Mouse (Mus musculus) G1E (cell line): ENCODE results near the gene Cryzl2. TPM values are rescaled to one million over a fixed set of nuclear protein-coding genes. Genes with fewer than 3 reads are reported as not detected.

Source experiments
- ATAC-seq: 2 replicates; pipeline ENCODE4 v1.8.0; 2016; ENCODE audit warnings: mild to moderate bottlenecking; ENCODE audit not compliant: insufficient number of reproducible peaks, poor library complexity, low FRiP score, severe bottlenecking; ENCODE audit errors: extremely low read depth
- DNase-seq: peaks from one replicate; pipeline ENCODE4 v3.0.0; 2012; ENCODE audit warnings: low spot score
- H3K27me3 ChIP-seq: 2 replicates; pipeline ENCODE4 v1.6.1; 2012; ENCODE audit warnings: mild to moderate bottlenecking, low read length, inconsistent platforms; ENCODE audit not compliant: insufficient read depth
- H3K36me3 ChIP-seq: replicated peaks from 2 replicates; pipeline ENCODE3; 2012; ENCODE audit warnings: mild to moderate bottlenecking, inconsistent platforms
- H3K4me1 ChIP-seq: 2 replicates; pipeline ENCODE4 v1.6.1; 2012; ENCODE audit warnings: low read depth, low read length, inconsistent platforms, mixed read lengths; ENCODE audit not compliant: insufficient read depth
- H3K4me3 ChIP-seq: 2 replicates; pipeline ENCODE4 v1.5.1; 2012; ENCODE audit warnings: low read depth, mild to moderate bottlenecking, inconsistent platforms, low read length, moderate library complexity, mixed read lengths
- H3K9me3 ChIP-seq: replicated peaks from 2 replicates; pipeline ENCODE4 v1.6.1; 2012; ENCODE audit warnings: inconsistent platforms
- CTCF ChIP-seq: IDR thresholded peaks from 2 replicates; pipeline ENCODE4 v1.5.1; 2012; ENCODE audit warnings: low read depth, low read length, inconsistent platforms, mixed read lengths
- GATA1 ChIP-seq: IDR thresholded peaks from 2 replicates; pipeline ENCODE4 v1.6.1; 2012; ENCODE audit warnings: borderline replicate concordance, low read length, inconsistent platforms, mixed read lengths
- GATA2 ChIP-seq: IDR thresholded peaks from 2 replicates; pipeline ENCODE4 v1.6.1; 2012; ENCODE audit warnings: low read depth, low read length, inconsistent platforms, borderline replicate concordance
- POLR2AphosphoS5 ChIP-seq: IDR thresholded peaks from 2 replicates; pipeline ENCODE4 v1.6.1; 2012; ENCODE audit warnings: low read depth, low read length, inconsistent platforms; ENCODE audit not compliant: insufficient replicate concordance
- TAL1 ChIP-seq: conservative IDR thresholded peaks from 2 replicates; pipeline ENCODE4 v1.6.1; 2012; ENCODE audit warnings: low read depth, low read length, inconsistent platforms, mixed read lengths
- polyA plus RNA-seq: library from polyadenylated mRNA; stranded (reverse); fragments of >175 nt; gene quantifications from 2 replicates; pipeline ENCODE4 v1.2.3, GENCODE M21; 2012
- total RNA-seq, 2 experiments: library from RNA; stranded (forward) in 1 of 2; stranded (reverse) in 1 of 2; fragments of 200-1000 nt in 1 of 2; fragments of >200 nt in 1 of 2; fragmentation: Nextera tagmentation in 1 of 2; gene quantifications; 2 replicates each; pipeline ENCODE4 v1.2.3; 2014 to 2017

Cryzl2 gene
- total and polyA plus RNA-seq, 3 experiments = 0.44 TPM; not detected in 2

- TF ChIP-seq TAL1 (no peak), GATA1 (no peak)
- DNase-seq (peak; percentile 11), ATAC-seq (no peak)
Measured at GRCm38 (mm10) chr1:157532826-157533460, 74.6 kb downstream of the Cryzl2 start.

GRCm38 (mm10) chr1:157535571-157535970, 77.2 kb downstream of the Cryzl2 start:
- no peak overlapping the region for H3K4me3 ChIP-seq
- DNase-seq (no peak), ATAC-seq (no peak)
- TF ChIP-seq POLR2AphosphoS5 (no peak), GATA1 (no peak), CTCF (no peak), GATA2 (no peak), TAL1 (no peak)
- H3K27me3 ChIP-seq = no peaks in the 10 kb centered on the region
- peaks cover 24% of the 10 kb centered on the region for H3K4me1 ChIP-seq
- H3K36me3 ChIP-seq = no peaks in the 10 kb centered on the region
- peaks cover 8% of the 10 kb centered on the region for H3K9me3 ChIP-seq

More at GRCm38 (mm10) chr1:157532826-157533460, 74.6 kb downstream of the Cryzl2 start:
- no peaks in the 10 kb centered on the region for H3K27me3 ChIP-seq
- no peak overlapping the region for H3K4me3 ChIP-seq
- H3K4me1 ChIP-seq = peaks cover 27% of the 10 kb centered on the region
- H3K9me3 ChIP-seq = peaks cover 10% of the 10 kb centered on the region
- H3K36me3 ChIP-seq = no peaks in the 10 kb centered on the region

GRCm38 (mm10) chr1:157536471-157536870, 78.1 kb downstream of the Cryzl2 start:
- no peak overlapping the region for H3K4me3 ChIP-seq
- DNase-seq = no peak
- no peaks in the 10 kb centered on the region for H3K36me3 ChIP-seq
- TF ChIP-seq TAL1 (no peak), CTCF (peak; percentile 65)
- ATAC-seq = no peak
- H3K4me1 ChIP-seq = peaks cover 24% of the 10 kb centered on the region
- H3K9me3 ChIP-seq = peaks cover 8% of the 10 kb centered on the region
- no peaks in the 10 kb centered on the region for H3K27me3 ChIP-seq

GRCm38 (mm10) chr1:157537636-157538035, 79.3 kb downstream of the Cryzl2 start:
- ATAC-seq = no peak
- H3K9me3 ChIP-seq = peaks cover 8% of the 10 kb centered on the region
- peaks cover 24% of the 10 kb centered on the region for H3K4me1 ChIP-seq
- TF ChIP-seq GATA2 (no peak), CTCF (0 out of 2 replicates have a peak, but pooled peaks have one; percentile 28)
- H3K36me3 ChIP-seq = no peaks in the 10 kb centered on the region
- no peaks in the 10 kb centered on the region for H3K27me3 ChIP-seq
- no peak for DNase-seq
- no peak overlapping the region for H3K4me3 ChIP-seq

Other genes with a start within 250 kb of the Cryzl2 start
- gene Rasal2, start 46.0 kb upstream of the Cryzl2 start, total RNA-seq (2014; fragmentation: Nextera tagmentation) = 8.0 and 10.4 TPM in 2 replicates
- gene Rasal2, start 46.0 kb upstream of the Cryzl2 start, total RNA-seq (2017) = 2.3 and 2.7 TPM in 2 replicates
- 0.62 and 0.78 TPM in 2 replicates for gene Rasal2, start 46.0 kb upstream of the Cryzl2 start, polyA plus RNA-seq
- 2.8 TPM in 1 of 2 replicates, not detected in the other for gene Sec16b, start 48.2 kb downstream of the Cryzl2 start, total RNA-seq (2014; fragmentation: Nextera tagmentation)
- gene Sec16b, start 48.2 kb downstream of the Cryzl2 start, total RNA-seq (2017) = 0.11 TPM in 1 of 2 replicates, not detected in the other
- gene Sec16b, start 48.2 kb downstream of the Cryzl2 start, polyA plus RNA-seq = 0.02 TPM in 1 of 2 replicates, not detected in the other